Mouse (Mus musculus): ENCODE measurements around the gene Cers3.

DNA sequence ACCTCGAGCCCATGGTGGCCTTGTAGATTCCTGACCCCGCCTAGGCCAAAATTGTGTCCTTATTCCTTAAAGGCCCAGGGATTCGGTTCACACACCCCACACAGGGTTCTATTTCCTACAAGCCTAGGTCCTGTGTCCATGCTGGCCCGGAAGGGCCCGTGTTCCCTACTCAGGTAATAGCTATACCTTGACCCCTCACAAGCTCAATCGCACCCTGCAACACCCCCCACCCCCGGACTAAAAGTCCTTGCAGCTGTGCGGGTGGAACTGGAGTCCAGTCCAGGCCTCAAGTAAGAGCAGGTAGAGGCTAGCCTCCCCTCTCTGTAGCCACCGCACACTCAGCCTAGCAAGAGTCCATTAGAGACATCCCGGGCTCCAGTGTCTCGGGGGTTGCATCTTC is 9.4 kb upstream of the Cers3 start:
- no peak for TF ChIP-seq POLR2A (IDR thresholded peaks at IDR 0.05; ENCODE audit: extremely low read depth, insufficient read depth, low read length)
- no peak for TF ChIP-seq CTCF (IDR thresholded peaks at IDR 0.05; ENCODE audit: low read depth, low read length)

All from liver, adult 2 months (tissue).